Mouse (Mus musculus) bone marrow macrophage, adult 2 months (primary cell): Measurements from ENCODE around the gene Map2k7. TPM values are rescaled to one million over a fixed set of nuclear protein-coding genes. Genes with fewer than 3 reads are reported as not detected.

ENCODE experiments used
- H3K27ac ChIP-seq: 2 replicates; pipeline ENCODE4 v1.5.1; 2012; ENCODE audit warnings: low read depth, low read length; ENCODE audit not compliant: insufficient read depth
- H3K4me1 ChIP-seq: 2 replicates; pipeline ENCODE4 v1.6.1; 2012; ENCODE audit warnings: low read length; ENCODE audit not compliant: control insufficient read depth, insufficient read depth
- H3K4me3 ChIP-seq: 2 replicates; pipeline ENCODE4 v1.5.1; 2012; ENCODE audit warnings: mild to moderate bottlenecking, low read length, moderate library complexity; ENCODE audit not compliant: insufficient read depth
- CTCF ChIP-seq: IDR thresholded peaks from 2 replicates; pipeline ENCODE4 v1.5.1; 2012; ENCODE audit warnings: low read depth, mild to moderate bottlenecking, low read length, moderate library complexity
- POLR2A ChIP-seq: IDR thresholded peaks from 2 replicates; pipeline ENCODE4 v1.6.1; 2012; ENCODE audit warnings: mild to moderate bottlenecking, low read depth, low read length, borderline replicate concordance
- polyA plus RNA-seq: library from polyadenylated mRNA; stranded (reverse); fragments of >200 nt; gene quantifications from 2 replicates; pipeline ENCODE4 v1.2.4, GENCODE M21; 2012; ENCODE audit not compliant: missing spikeins, insufficient read depth, insufficient read length

The Map2k7 gene
- polyA plus RNA-seq, 1 experiment: 75.4 TPM

DNA sequence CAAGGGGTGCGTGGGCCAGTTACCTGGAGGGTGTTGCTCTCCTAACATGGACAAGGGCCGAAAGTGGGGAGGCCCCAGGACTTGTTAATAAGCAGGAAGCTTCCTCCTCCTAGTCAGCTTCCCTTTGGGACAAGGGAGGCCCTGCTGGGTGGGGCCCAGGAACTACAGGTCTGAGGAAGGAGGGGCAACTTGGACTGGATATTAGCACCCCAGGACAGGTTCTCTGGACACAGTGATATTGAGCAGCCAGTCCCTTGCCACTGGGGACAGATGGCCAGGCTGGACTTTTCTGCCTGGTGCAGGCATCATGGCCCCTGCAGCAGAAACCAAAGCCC is 31.6 kb upstream of the Map2k7 start:
- Histone ChIP-seq H3K4me3 (no peak overlapping the region), H3K27ac (no peak overlapping the region), H3K4me1 (peaks cover 2% of the 10 kb centered on the region)
- TF ChIP-seq CTCF: no peak
- TF ChIP-seq POLR2A: no peak

DNA sequence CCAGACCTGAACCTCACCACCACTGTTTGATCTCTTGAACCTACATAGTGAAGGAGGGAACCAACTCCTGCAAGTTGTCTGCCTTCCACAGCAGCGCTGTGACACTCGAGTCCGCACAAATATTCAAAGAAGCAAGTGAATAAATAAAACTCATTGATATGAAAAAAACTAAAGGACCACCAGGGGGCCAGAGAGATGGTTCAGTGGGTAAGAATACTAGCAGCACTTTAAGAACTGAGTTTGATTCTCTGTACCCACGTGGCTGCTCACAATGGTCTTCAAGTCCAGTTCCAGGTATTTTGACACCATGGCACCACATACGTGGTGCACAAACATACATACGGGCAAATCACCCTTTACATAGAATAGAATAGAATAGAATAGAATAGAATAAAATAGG is 27.4 kb upstream of the Map2k7 start:
- TF ChIP-seq CTCF (no peak), POLR2A (no peak)
- peaks cover 7% of the 10 kb centered on the region; the same call in 1 of the 2 replicates for H3K4me1 ChIP-seq

DNA sequence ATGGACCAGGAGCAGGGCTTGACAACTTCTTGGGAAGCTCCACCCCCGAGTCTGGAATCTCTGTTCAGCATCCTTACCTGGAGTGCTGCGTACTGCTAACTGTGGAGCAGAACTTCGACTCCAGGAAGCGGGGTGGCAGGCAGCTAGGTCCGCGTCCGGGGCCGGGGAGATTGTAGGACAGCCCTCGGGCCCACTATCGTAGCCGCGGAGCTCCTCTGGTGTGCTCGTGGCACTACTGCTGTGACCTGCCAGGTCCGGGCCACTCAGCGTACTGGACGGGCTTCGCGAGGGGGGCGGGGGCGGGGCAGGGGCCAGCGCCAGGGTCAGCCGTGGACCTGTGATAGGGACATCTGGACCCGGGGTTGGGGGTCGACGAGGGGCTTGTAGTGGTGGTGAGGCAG is 25.7 kb upstream of the Map2k7 start:
- H3K27ac ChIP-seq: no peak overlapping the region
- peaks cover 7% of the 10 kb centered on the region; the same call in 1 of the 2 replicates for H3K4me1 ChIP-seq
- TF ChIP-seq CTCF: no peak
- TF ChIP-seq POLR2A: no peak
- H3K4me3 ChIP-seq: peak overlapping the region; percentile 54

More for the DNA sequence above, 27.4 kb upstream of the Map2k7 start:
- H3K27ac ChIP-seq: no peak overlapping the region
- H3K4me3 ChIP-seq: no peak overlapping the region

DNA sequence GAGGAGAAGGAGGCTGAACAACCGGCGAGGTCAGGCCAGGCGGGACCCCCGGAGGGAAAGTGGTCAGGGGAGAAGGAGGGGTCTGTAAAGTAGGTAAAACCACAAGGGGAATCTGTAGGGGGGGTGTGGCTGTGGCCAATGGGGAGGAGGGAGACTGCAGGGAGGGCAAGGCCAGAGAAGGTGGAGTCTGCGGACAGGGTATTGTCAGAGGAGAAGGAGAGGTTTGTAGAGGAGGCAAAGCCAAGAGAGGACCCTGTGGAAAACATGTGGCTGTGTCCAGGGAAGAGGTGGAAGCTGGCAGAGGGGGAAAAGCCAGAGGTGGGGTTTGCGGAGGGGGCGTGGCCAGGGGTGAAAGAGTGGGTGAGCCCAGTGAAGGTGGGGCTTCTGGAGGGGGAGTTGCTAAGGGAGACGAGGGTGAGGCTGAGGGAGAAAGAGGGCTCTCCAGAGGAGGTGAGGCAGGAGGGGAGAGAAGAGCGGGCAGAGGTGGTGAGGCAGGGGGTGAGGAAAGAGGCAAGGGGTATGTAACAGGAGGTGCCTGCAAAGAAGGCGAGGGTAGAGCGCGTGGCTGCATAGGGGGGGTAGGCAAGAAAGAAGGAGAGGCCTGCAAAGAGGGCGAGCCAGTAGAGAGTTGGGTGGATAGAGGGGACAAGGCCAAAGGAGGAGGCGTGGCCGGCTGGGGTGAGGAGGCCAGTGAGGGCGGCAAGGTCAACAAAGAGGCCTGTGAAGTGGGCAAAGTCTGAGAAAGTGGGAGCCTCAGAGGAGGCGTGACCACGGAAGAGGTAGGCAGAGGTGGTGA is 25.1 kb upstream of the Map2k7 start:
- H3K4me3 ChIP-seq: peak overlapping the region; percentile 54
- H3K27ac ChIP-seq: no peak overlapping the region; the same call in 1 of the 2 replicates
- TF ChIP-seq POLR2A: no peak
- peaks cover 7% of the 10 kb centered on the region; the same call in 1 of the 2 replicates for H3K4me1 ChIP-seq

DNA sequence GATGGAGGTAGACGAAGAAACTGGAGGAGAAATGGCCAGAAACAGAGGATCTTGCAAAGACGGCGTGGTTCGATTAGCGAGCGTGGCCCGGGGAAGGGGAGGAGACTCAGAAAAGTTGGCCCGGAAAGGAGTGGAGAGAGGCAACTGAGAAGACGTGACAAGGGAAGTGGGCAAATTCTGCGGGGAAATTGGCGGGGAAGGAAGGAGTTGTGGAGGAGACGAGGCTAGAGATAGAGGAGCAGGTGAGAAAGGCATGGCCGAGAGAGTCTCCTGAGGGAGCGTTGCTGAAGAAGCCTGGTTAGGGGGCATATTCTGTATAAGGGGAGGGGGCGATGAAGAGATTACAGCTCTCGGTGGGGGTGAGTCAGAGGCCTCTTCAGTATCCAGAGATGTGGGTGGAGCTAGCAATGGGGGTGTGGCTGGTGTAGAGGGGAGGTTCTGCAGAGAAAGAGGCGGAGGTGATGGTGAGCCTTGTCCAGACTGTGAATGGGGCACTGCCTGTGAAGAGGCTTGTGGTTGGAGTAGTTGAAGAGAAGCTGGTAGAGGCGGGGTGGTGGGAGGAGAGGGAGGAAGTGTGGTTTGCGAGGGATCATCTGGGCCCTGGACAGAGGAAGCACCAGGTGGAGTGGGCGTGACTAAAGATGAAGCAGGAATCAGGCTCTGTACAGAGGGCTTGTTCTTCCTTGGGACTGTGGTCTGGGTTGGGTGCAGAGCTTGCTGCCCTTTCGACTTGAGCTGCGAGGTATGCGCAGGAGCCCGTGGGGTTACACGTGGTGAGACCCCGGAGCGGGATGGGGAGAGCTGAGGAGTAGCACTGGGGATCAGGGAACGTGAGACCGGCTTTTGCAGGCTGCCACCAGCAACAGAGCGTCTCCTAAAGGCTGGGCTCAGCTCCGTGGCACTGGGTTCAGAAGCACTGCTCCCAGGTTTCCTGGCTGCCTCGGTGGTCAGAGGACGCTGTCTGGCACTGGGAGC is 24.2 kb upstream of the Map2k7 start:
- peaks cover 7% of the 10 kb centered on the region; the same call in 1 of the 2 replicates for H3K4me1 ChIP-seq
- peak overlapping the region; percentile 54 for H3K4me3 ChIP-seq
- no peak for TF ChIP-seq CTCF
- TF ChIP-seq POLR2A: no peak
- no peak overlapping the region; the same call in 1 of the 2 replicates for H3K27ac ChIP-seq

DNA sequence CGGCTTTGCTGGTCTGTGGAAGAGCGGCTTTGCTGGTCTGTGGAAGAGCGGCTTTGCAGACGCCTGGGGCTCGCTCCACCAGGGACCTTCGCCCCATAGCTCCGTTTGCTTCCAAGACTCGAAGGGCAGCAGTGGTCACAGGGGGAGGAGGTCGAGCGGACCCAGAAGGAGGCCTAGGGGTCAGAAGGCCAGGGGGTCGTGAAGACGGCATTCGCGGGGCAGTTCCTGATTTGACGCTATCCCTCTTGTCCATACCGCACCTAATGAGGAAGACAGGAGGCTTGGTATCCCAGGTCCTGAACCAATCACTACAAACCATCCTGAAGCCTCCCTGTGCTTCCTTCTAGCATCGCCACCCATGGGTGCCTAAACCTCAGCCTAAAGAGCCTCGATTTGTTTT is 22.2 kb upstream of the Map2k7 start:
- peaks cover 7% of the 10 kb centered on the region; the same call in 1 of the 2 replicates for H3K4me1 ChIP-seq
- TF ChIP-seq CTCF (no peak), POLR2A (no peak)
- H3K4me3 ChIP-seq: no peak overlapping the region
- H3K27ac ChIP-seq: no peak overlapping the region

DNA sequence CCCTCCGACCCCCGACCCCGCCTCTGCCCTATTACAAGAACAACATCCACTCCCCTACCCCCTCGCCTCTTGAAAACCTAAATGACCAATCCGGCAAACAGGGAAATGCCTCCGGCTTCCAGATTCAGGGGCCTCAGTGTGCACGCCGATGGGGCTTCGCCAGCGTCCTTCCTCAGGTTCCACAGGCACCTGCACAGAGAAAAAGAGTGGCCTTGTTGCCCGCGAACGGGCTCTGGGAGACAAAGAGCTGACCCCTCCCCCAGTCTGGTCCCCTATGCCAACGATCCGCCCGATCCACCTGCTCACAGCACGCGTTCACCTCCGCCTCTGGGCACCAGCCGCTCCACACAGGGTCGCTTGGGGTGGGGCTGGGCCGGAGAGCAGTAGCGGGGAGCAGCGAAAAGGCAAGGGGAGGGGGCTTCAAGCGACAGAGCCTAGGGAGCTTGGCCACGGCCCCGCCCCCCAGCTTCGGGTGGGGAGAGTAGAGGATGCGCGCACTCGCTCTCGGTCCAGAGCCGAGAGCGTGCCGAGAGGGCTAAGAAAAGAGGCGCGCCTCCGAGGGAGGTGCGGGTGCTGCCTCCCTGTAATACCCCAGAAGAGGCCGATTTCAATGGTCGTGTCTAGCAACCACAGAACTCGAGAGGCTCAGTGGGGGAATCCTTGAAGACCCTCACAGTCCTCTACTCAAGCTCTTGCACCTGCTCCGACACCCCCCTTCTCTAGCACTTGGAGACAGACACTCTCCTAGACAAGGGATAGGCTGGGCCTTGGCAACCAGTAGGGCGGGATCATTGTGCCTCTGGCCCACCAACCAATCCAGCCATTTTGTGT is 21.5 kb upstream of the Map2k7 start, which contains the start of gene Prr36:
Prr36 (minus strand) TSS at position 669 of the 831 bp plus-strand sequence.
- Histone ChIP-seq H3K4me3 (peak within 1 kb of the TSS; percentile 20), H3K27ac (no peak within 1 kb of the TSS), H3K4me1 (peaks cover 7% of the 10 kb centered on the region; the same call in 1 of the 2 replicates)
- no peak for TF ChIP-seq CTCF
- no peak for TF ChIP-seq POLR2A

DNA sequence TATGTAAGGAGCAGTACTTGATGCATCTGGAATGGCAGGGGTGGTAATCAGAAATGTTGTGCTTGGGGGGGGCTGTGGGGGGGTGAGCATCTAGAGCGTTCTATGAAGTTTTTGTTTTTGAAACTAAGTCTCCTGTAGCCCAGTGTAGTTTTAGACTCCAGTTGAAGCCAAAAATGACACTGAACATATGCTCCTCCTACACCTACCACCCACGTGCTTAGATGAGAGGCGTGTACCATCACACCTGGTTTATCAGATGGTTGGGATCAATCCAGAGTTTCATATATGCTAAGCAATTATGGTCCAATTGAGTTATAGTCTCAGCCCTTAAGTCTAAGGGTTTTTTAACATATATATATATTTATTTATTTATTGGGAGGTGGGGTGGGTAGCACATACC is 18.9 kb upstream of the Map2k7 start:
- Histone ChIP-seq H3K4me1 (0 out of 2 replicates have a peak, but pooled peaks cover 3% of the 10 kb centered on the region), H3K27ac (no peak overlapping the region), H3K4me3 (no peak overlapping the region)
- TF ChIP-seq CTCF (no peak), POLR2A (no peak)

DNA sequence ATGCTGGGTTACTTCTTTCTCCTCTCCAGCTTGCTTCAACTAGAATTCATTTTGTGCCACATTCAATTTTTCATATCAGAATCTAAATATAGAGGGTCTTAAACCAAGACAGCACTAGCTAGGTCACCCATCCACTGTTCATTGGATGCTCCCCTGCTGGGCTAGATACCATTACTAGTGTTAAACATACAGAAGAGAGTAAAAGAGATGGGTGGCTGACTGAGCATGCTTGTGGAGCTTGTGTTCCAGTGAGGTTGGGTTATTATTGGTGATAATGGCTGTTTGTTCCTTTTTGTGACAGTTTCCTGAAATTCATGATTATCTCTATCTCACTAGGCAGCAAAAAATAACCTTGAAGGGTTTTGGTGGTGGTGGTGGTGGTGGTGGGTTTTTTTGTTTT is 16.5 kb upstream of the Map2k7 start:
- no peak overlapping the region for H3K4me3 ChIP-seq
- no peak overlapping the region for H3K27ac ChIP-seq
- H3K4me1 ChIP-seq: no peaks in the 10 kb centered on the region
- TF ChIP-seq CTCF: no peak

DNA sequence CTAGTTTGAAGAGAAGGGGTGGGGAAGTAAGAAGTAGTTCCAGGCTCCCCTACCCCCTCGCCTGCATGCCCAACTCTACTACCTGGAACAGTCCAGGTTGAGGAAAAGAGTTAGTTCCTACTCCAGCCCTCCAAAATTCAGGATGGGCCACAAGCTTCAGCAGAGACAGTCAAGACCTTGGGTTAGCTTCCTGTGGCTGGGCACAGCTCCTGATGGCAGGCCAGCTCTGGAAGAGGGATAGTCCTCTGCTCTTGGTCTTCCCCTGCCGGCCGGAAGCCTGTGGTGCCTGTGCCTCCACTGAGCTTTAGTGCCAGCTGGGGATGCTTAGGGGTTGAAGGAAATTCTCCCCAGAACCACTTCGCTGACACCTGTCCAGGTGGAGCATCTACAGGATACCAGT is 12.2 kb upstream of the Map2k7 start:
- TF ChIP-seq CTCF: no peak
- no peak for TF ChIP-seq POLR2A
- H3K4me3 ChIP-seq: no peak overlapping the region
- no peak overlapping the region for H3K27ac ChIP-seq
- H3K4me1 ChIP-seq: no peaks in the 10 kb centered on the region
